Mouse (Mus musculus) small intestine, adult 2 months (tissue): ENCODE data around the gene Tas2r144.

Experiments
- CTCF ChIP-seq: fragments of 200-500 bp; IDR thresholded peaks from 2 replicates; pipeline ENCODE4 v1.5.1; 2012; ENCODE audit warnings: low read depth, mild to moderate bottlenecking, control low read depth, inconsistent platforms, low read length, moderate library complexity, mixed read lengths; ENCODE audit not compliant: insufficient replicate concordance, insufficient read length; ENCODE audit errors: extremely low read depth
- POLR2A ChIP-seq: fragments of 200-500 bp; IDR thresholded peaks from 2 replicates; pipeline ENCODE4 v1.6.1; 2012; ENCODE audit warnings: low read depth, mild to moderate bottlenecking, control low read depth, inconsistent platforms, low read length, moderate library complexity

GRCm38 (mm10) chr6:42247981-42248380 lies 32.9 kb downstream of the Tas2r144 start:
- TF ChIP-seq POLR2A = no peak
- TF ChIP-seq CTCF = no peak
